Mouse (Mus musculus) midbrain, embryonic 13.5 days (tissue): ENCODE results near the gene Ramp2. TPM values are rescaled to one million over a fixed set of nuclear protein-coding genes. Genes with fewer than 3 reads are reported as not detected.

Experiments used
- ATAC-seq: fragments of 200-750 bp; cut with Nextera tagmentation; 2 replicates; pipeline ENCODE4 v1.8.0; 2017; ENCODE audit warnings: mild to moderate bottlenecking, moderate TSS enrichment, moderate library complexity
- H3K27ac ChIP-seq: fragments of 300-500 bp; sonication (generic); 2 replicates; pipeline ENCODE4 v1.5.1; 2015; ENCODE audit warnings: inconsistent platforms, mild to moderate bottlenecking, moderate library complexity
- H3K27me3 ChIP-seq: fragments of 300-500 bp; sonication (generic); 2 replicates; pipeline ENCODE4 v1.6.1; 2015; ENCODE audit warnings: mild to moderate bottlenecking, inconsistent platforms
- H3K36me3 ChIP-seq: fragments of 300-500 bp; sonication (generic); 2 replicates; pipeline ENCODE4 v1.6.1; 2015; ENCODE audit warnings: mild to moderate bottlenecking, inconsistent platforms
- H3K4me1 ChIP-seq: fragments of 300-500 bp; sonication (generic); replicated peaks from 2 replicates; pipeline ENCODE4 v1.6.1; 2015; ENCODE audit warnings: inconsistent platforms
- H3K4me2 ChIP-seq: fragments of 300-500 bp; sonication (generic); replicated peaks from 2 replicates; pipeline ENCODE4 v1.6.1; 2015; ENCODE audit warnings: moderate library complexity, mild to moderate bottlenecking, inconsistent platforms
- H3K4me3 ChIP-seq: fragments of 300-500 bp; sonication (generic); replicated peaks from 2 replicates; pipeline ENCODE4 v1.5.1; 2015; ENCODE audit warnings: mild to moderate bottlenecking, inconsistent platforms
- H3K9ac ChIP-seq: fragments of 300-500 bp; sonication (generic); replicated peaks from 2 replicates; pipeline ENCODE4 v1.6.1; 2015; ENCODE audit warnings: mild to moderate bottlenecking, inconsistent platforms
- H3K9me3 ChIP-seq: fragments of 300-500 bp; sonication (generic); 2 replicates; pipeline ENCODE4 v1.6.1; 2016; ENCODE audit warnings: mild to moderate bottlenecking, inconsistent platforms
- WGBS: fragments of 180-500 bp; shearing (Covaris S2); methylation state at CpG from one replicate; pipeline ENCODE4 v1.1.7; 2015; 5-methylcytosine and 5-hydroxymethylcytosine counted together
- polyA plus RNA-seq: library from polyadenylated mRNA; unstranded; fragments of >200 nt; fragmentation: Nextera tagmentation; extraction: Ambion mirVana; gene quantifications from 2 replicates; pipeline ENCODE4 v1.2.1, GENCODE M21; 2015

Ramp2 gene
- polyA plus RNA-seq, 1 experiment from 2014 or later = 64.4 TPM

GRCm38 (mm10) chr11:101260826-101261380 is 15.1 kb downstream of the Ramp2 start:
- H3K27ac ChIP-seq = no peak overlapping the region; the same call in 1 of the 2 replicates
- peaks cover 21% of the 10 kb centered on the region for H3K36me3 ChIP-seq
- peak overlapping the region; percentile 72 for H3K9ac ChIP-seq
- peak overlapping the region; percentile 91 for H3K4me2 ChIP-seq
- 0% methylated on average over 30 of the region's 30 CpGs for WGBS
- no peak for ATAC-seq
- H3K4me3 ChIP-seq = peak overlapping the region; percentile 45
- H3K4me1 ChIP-seq = peaks cover 55% of the 10 kb centered on the region
- H3K9me3 ChIP-seq = no peaks in the 10 kb centered on the region
- peaks cover 50% of the 10 kb centered on the region for H3K27me3 ChIP-seq

GRCm38 (mm10) chr11:101262272-101262967 is 16.6 kb downstream of the Ramp2 start:
- peaks cover 55% of the 10 kb centered on the region for H3K4me1 ChIP-seq
- H3K4me2 ChIP-seq = peak overlapping the region; percentile 91
- no peaks in the 10 kb centered on the region for H3K9me3 ChIP-seq
- peaks cover 13% of the 10 kb centered on the region for H3K36me3 ChIP-seq
- H3K27ac ChIP-seq = no peak overlapping the region
- no peak for ATAC-seq
- 0 out of 2 replicates have a peak overlapping the region, but pooled peaks have one; percentile 12 for H3K4me3 ChIP-seq
- 3% methylated on average over 24 of the region's 24 CpGs for WGBS
- peaks cover 60% of the 10 kb centered on the region for H3K27me3 ChIP-seq
- H3K9ac ChIP-seq = no peak overlapping the region

- no peaks in the 10 kb centered on the region for H3K9me3 ChIP-seq
- H3K9ac ChIP-seq = no peak overlapping the region
- H3K4me1 ChIP-seq = peaks cover 55% of the 10 kb centered on the region
- H3K27ac ChIP-seq = no peak overlapping the region
- peaks cover 66% of the 10 kb centered on the region for H3K27me3 ChIP-seq
- no peak overlapping the region for H3K4me2 ChIP-seq
- ATAC-seq = no peak
- no peak overlapping the region for H3K4me3 ChIP-seq
- 2% methylated on average over 32 of the region's 32 CpGs for WGBS
- H3K36me3 ChIP-seq = peaks cover 6% of the 10 kb centered on the region
Measured at GRCm38 (mm10) chr11:101263138-101263988, 17.5 kb downstream of the Ramp2 start.

- peaks cover 67% of the 10 kb centered on the region for H3K27me3 ChIP-seq
- no peak overlapping the region for H3K9ac ChIP-seq
- H3K4me2 ChIP-seq = no peak overlapping the region
Measured at GRCm38 (mm10) chr11:101263989-101264280, 18.1 kb downstream of the Ramp2 start.

GRCm38 (mm10) chr11:101264954-101265471 is 19.2 kb downstream of the Ramp2 start:
- peaks cover 67% of the 10 kb centered on the region for H3K27me3 ChIP-seq
- peaks cover 43% of the 10 kb centered on the region for H3K4me1 ChIP-seq
- H3K4me3 ChIP-seq = peak overlapping the region; percentile 35
- no peaks in the 10 kb centered on the region for H3K36me3 ChIP-seq
- peak overlapping the region; percentile 44; the same call in 1 of the 2 replicates for H3K9ac ChIP-seq
- under 1% methylated on average over 31 of the region's 31 CpGs for WGBS
- no peaks in the 10 kb centered on the region for H3K9me3 ChIP-seq
- peak overlapping the region; percentile 57 for H3K4me2 ChIP-seq
- H3K27ac ChIP-seq = no peak overlapping the region
- ATAC-seq = no peak

More at GRCm38 (mm10) chr11:101263989-101264280, 18.1 kb downstream of the Ramp2 start:
- H3K27ac ChIP-seq = no peak overlapping the region
- ATAC-seq = no peak
- H3K4me3 ChIP-seq = no peak overlapping the region
- H3K36me3 ChIP-seq = peaks cover 4% of the 10 kb centered on the region
- peaks cover 54% of the 10 kb centered on the region for H3K4me1 ChIP-seq
- 10% methylated on average over 3 of the region's 3 CpGs for WGBS
- H3K9me3 ChIP-seq = no peaks in the 10 kb centered on the region

GRCm38 (mm10) chr11:101265906-101266305 is 20.1 kb downstream of the Ramp2 start:
- Histone ChIP-seq H3K4me2 (peak overlapping the region; percentile 57), H3K36me3 (no peaks in the 10 kb centered on the region), H3K9ac (no peak overlapping the region), H3K9me3 (no peaks in the 10 kb centered on the region), H3K4me3 (0 out of 2 replicates have a peak overlapping the region, but pooled peaks have one; percentile 35), H3K27ac (no peak overlapping the region), H3K27me3 (peaks cover 64% of the 10 kb centered on the region), H3K4me1 (peaks cover 34% of the 10 kb centered on the region)
- no peak for ATAC-seq
- WGBS = 7% methylated on average over 6 of the region's 6 CpGs

- H3K27ac ChIP-seq = no peak overlapping the region
- H3K4me1 ChIP-seq = peaks cover 11% of the 10 kb centered on the region
- H3K4me2 ChIP-seq = peak overlapping the region; percentile 2; the same call in 1 of the 2 replicates
- H3K4me3 ChIP-seq = no peak overlapping the region
- H3K27me3 ChIP-seq = peaks cover 29% of the 10 kb centered on the region
- H3K9ac ChIP-seq = 0 out of 2 replicates have a peak overlapping the region, but pooled peaks have one; percentile 2
- no peaks in the 10 kb centered on the region for H3K36me3 ChIP-seq
- no peaks in the 10 kb centered on the region for H3K9me3 ChIP-seq
- no peak for ATAC-seq
- WGBS = 38% methylated on average over 10 of the region's 10 CpGs
Measured at GRCm38 (mm10) chr11:101269577-101270116, 23.8 kb downstream of the Ramp2 start.

- Histone ChIP-seq H3K27me3 (peaks cover 17% of the 10 kb centered on the region; the same call in 1 of the 2 replicates), H3K36me3 (peaks cover 5% of the 10 kb centered on the region; the same call in 1 of the 2 replicates), H3K9ac (no peak overlapping the region), H3K9me3 (no peaks in the 10 kb centered on the region), H3K4me2 (no peak overlapping the region), H3K4me3 (no peak overlapping the region), H3K4me1 (peaks cover 12% of the 10 kb centered on the region), H3K27ac (no peak overlapping the region)
- 83% methylated on average over 3 of the region's 3 CpGs for WGBS
- no peak for ATAC-seq
Measured at GRCm38 (mm10) chr11:101272446-101272845, 26.6 kb downstream of the Ramp2 start.

- no peak overlapping the region for H3K4me3 ChIP-seq
- WGBS = 83% methylated on average over 4 of the region's 4 CpGs
- H3K4me2 ChIP-seq = no peak overlapping the region
- no peak overlapping the region for H3K9ac ChIP-seq
- H3K9me3 ChIP-seq = no peaks in the 10 kb centered on the region
- ATAC-seq = no peak
- peaks cover 20% of the 10 kb centered on the region for H3K27me3 ChIP-seq
- peaks cover 5% of the 10 kb centered on the region; the same call in 1 of the 2 replicates for H3K36me3 ChIP-seq
- peaks cover 27% of the 10 kb centered on the region for H3K4me1 ChIP-seq
- no peak overlapping the region for H3K27ac ChIP-seq
Measured at GRCm38 (mm10) chr11:101275309-101275708, 29.5 kb downstream of the Ramp2 start.

GRCm38 (mm10) chr11:101276319-101277070 is 30.7 kb downstream of the Ramp2 start:
- Histone ChIP-seq H3K27me3 (peaks cover 23% of the 10 kb centered on the region), H3K9ac (peak overlapping the region; percentile 45), H3K4me2 (peak overlapping the region; percentile 73), H3K36me3 (peaks cover 5% of the 10 kb centered on the region; the same call in 1 of the 2 replicates), H3K4me3 (peak overlapping the region; percentile 12; the same call in 1 of the 2 replicates), H3K27ac (0 out of 2 replicates have a peak overlapping the region, but pooled peaks have one; percentile 25), H3K9me3 (no peaks in the 10 kb centered on the region), H3K4me1 (peaks cover 27% of the 10 kb centered on the region)
- no peak for ATAC-seq
- WGBS = 25% methylated on average over 27 of the region's 27 CpGs
